Mouse (Mus musculus): ENCODE results near the gene Cep128.
"Not testable (repeated sequence)": the region's sequence is repeated elsewhere in the genome, so short reads cannot be mapped to it uniquely, and the experiment has no call there.

The Cep128 gene

GRCm38 (mm10) chr12:91412461-91413182, 28.4 kb upstream of the Cep128 start:
- H3K4me1 ChIP-seq (replicated peaks; ENCODE audit: low read depth, low read length), result no peaks in the 10 kb centered on the region
- H3K27me3 ChIP-seq (ENCODE audit: insufficient read depth, low read length), result peaks cover 3% of the 10 kb centered on the region; the same call in 1 of the 2 replicates
- no peaks in the 10 kb centered on the region for H3K36me3 ChIP-seq (ENCODE audit: insufficient read depth, low read length)
- no peak overlapping the region for H3K4me3 ChIP-seq (replicated peaks; ENCODE audit: low read length)
- no peaks in the 10 kb centered on the region for H3K9me3 ChIP-seq (ENCODE audit: low read length)
- TF ChIP-seq POU5F1 (IDR thresholded peaks at IDR 0.05; ENCODE audit: borderline replicate concordance, low read length) (no peak), CTCF (conservative IDR thresholded peaks at IDR 0.05; ENCODE audit: low read length) (no peak), NANOG (IDR thresholded peaks at IDR 0.05; ENCODE audit: borderline replicate concordance, low read length) (no peak)

GRCm38 (mm10) chr12:91410306-91410705, 26.1 kb upstream of the Cep128 start:
- Histone ChIP-seq H3K36me3 (ENCODE audit: insufficient read depth, low read length) (no peaks in the 10 kb centered on the region), H3K27me3 (ENCODE audit: insufficient read depth, low read length) (no peaks in the 10 kb centered on the region), H3K4me3 (replicated peaks; ENCODE audit: low read length) (no peak overlapping the region), H3K9me3 (ENCODE audit: low read length) (no peaks in the 10 kb centered on the region), H3K4me1 (replicated peaks; ENCODE audit: low read depth, low read length) (no peaks in the 10 kb centered on the region)
- no peak for TF ChIP-seq NANOG (IDR thresholded peaks at IDR 0.05; ENCODE audit: borderline replicate concordance, low read length)
- TF ChIP-seq POU5F1 (IDR thresholded peaks at IDR 0.05; ENCODE audit: borderline replicate concordance, low read length), result no peak
- no peak for TF ChIP-seq CTCF (conservative IDR thresholded peaks at IDR 0.05; ENCODE audit: low read length)

- Histone ChIP-seq H3K36me3 (ENCODE audit: insufficient read depth, low read length) (no peaks in the 10 kb centered on the region), H3K4me3 (replicated peaks; ENCODE audit: low read length) (peak overlapping the region; percentile 84), H3K9me3 (ENCODE audit: low read length) (no peaks in the 10 kb centered on the region), H3K4me1 (replicated peaks; ENCODE audit: low read depth, low read length) (peaks cover 5% of the 10 kb centered on the region), H3K27me3 (ENCODE audit: insufficient read depth, low read length) (peaks cover 51% of the 10 kb centered on the region)
- no peak for TF ChIP-seq CTCF (conservative IDR thresholded peaks at IDR 0.05; ENCODE audit: low read length)
- TF ChIP-seq NANOG (IDR thresholded peaks at IDR 0.05; ENCODE audit: borderline replicate concordance, low read length), result no peak
- no peak for TF ChIP-seq POU5F1 (IDR thresholded peaks at IDR 0.05; ENCODE audit: borderline replicate concordance, low read length)
These were observed 16.8 kb upstream of the Cep128 start for GRCm38 (mm10) chr12:91401049-91401352.

GRCm38 (mm10) chr12:91400232-91401048, 16.2 kb upstream of the Cep128 start:
- no peaks in the 10 kb centered on the region for H3K9me3 ChIP-seq (ENCODE audit: low read length)
- H3K27me3 ChIP-seq (ENCODE audit: insufficient read depth, low read length), result peaks cover 52% of the 10 kb centered on the region
- H3K4me3 ChIP-seq (replicated peaks; ENCODE audit: low read length), result peak overlapping the region; percentile 84
- no peaks in the 10 kb centered on the region for H3K36me3 ChIP-seq (ENCODE audit: insufficient read depth, low read length)
- no peak for TF ChIP-seq NANOG (IDR thresholded peaks at IDR 0.05; ENCODE audit: borderline replicate concordance, low read length)
- peak; percentile 72 for TF ChIP-seq CTCF (conservative IDR thresholded peaks at IDR 0.05; ENCODE audit: low read length)
- H3K4me1 ChIP-seq (replicated peaks; ENCODE audit: low read depth, low read length), result peaks cover 5% of the 10 kb centered on the region

- Histone ChIP-seq H3K9me3 (ENCODE audit: low read length) (no peaks in the 10 kb centered on the region), H3K4me1 (replicated peaks; ENCODE audit: low read depth, low read length) (peaks cover 12% of the 10 kb centered on the region; the same call in 1 of the 2 replicates), H3K36me3 (ENCODE audit: insufficient read depth, low read length) (peaks cover 6% of the 10 kb centered on the region; the same call in 1 of the 2 replicates), H3K27me3 (ENCODE audit: insufficient read depth, low read length) (no peaks in the 10 kb centered on the region), H3K4me3 (replicated peaks; ENCODE audit: low read length) (peak overlapping the region; percentile 91)
- TF ChIP-seq CTCF (conservative IDR thresholded peaks at IDR 0.05; ENCODE audit: low read length) (no peak), POU5F1 (IDR thresholded peaks at IDR 0.05; ENCODE audit: borderline replicate concordance, low read length) (no peak), NANOG (IDR thresholded peaks at IDR 0.05; ENCODE audit: borderline replicate concordance, low read length) (no peak)
These were observed 519 bp downstream of the Cep128 start for GRCm38 (mm10) chr12:91383516-91384264.

GRCm38 (mm10) chr12:91369173-91369572, 15.0 kb downstream of the Cep128 start:
- no peaks in the 10 kb centered on the region for H3K9me3 ChIP-seq (ENCODE audit: low read length)
- H3K36me3 ChIP-seq (ENCODE audit: insufficient read depth, low read length), result 0 out of 2 replicates have a peak, but pooled peaks cover 13% of the 10 kb centered on the region
- no peak for TF ChIP-seq CTCF (conservative IDR thresholded peaks at IDR 0.05; ENCODE audit: low read length)
- TF ChIP-seq NANOG (IDR thresholded peaks at IDR 0.05; ENCODE audit: borderline replicate concordance, low read length), result no peak
- no peak for TF ChIP-seq POU5F1 (IDR thresholded peaks at IDR 0.05; ENCODE audit: borderline replicate concordance, low read length)
- H3K27me3 ChIP-seq (ENCODE audit: insufficient read depth, low read length), result no peaks in the 10 kb centered on the region
- H3K4me1 ChIP-seq (replicated peaks; ENCODE audit: low read depth, low read length), result no peaks in the 10 kb centered on the region
- H3K4me3 ChIP-seq (replicated peaks; ENCODE audit: low read length), result no peak overlapping the region

GRCm38 (mm10) chr12:91353783-91354182, 30.4 kb downstream of the Cep128 start:
- Histone ChIP-seq H3K9me3 (ENCODE audit: low read length) (no peaks in the 10 kb centered on the region), H3K4me1 (replicated peaks; ENCODE audit: low read depth, low read length) (no peaks in the 10 kb centered on the region), H3K4me3 (replicated peaks; ENCODE audit: low read length) (no peak overlapping the region), H3K27me3 (ENCODE audit: insufficient read depth, low read length) (no peaks in the 10 kb centered on the region), H3K36me3 (ENCODE audit: insufficient read depth, low read length) (no peaks in the 10 kb centered on the region)
- TF ChIP-seq POU5F1 (IDR thresholded peaks at IDR 0.05; ENCODE audit: borderline replicate concordance, low read length), result no peak
- TF ChIP-seq NANOG (IDR thresholded peaks at IDR 0.05; ENCODE audit: borderline replicate concordance, low read length), result no peak
- TF ChIP-seq CTCF (conservative IDR thresholded peaks at IDR 0.05; ENCODE audit: low read length), result no peak

- not testable (repeated sequence) for H3K27me3 ChIP-seq (ENCODE audit: insufficient read depth, low read length); H3K4me1 ChIP-seq (replicated peaks; ENCODE audit: low read depth, low read length); H3K36me3 ChIP-seq (ENCODE audit: insufficient read depth, low read length); H3K9me3 ChIP-seq (ENCODE audit: low read length)
- H3K4me3 ChIP-seq (replicated peaks; ENCODE audit: low read length), result peak overlapping the region; percentile 60
These were observed 45.6 kb downstream of the Cep128 start for GRCm38 (mm10) chr12:91338656-91339055.

Data from E14TG2a.4 (cell line).